Mouse (Mus musculus) cerebellum, adult 18-20 months (tissue): ENCODE measurements at regions not wholly inside any gene's neighbourhood (a gene's known extent, or its start where the extent isn't known, plus 50 kb on each side); places are given as distances from the start of the nearest gene placed in this dataset.
"Not testable (repeated sequence)": the region's sequence is repeated elsewhere in the genome, so short reads cannot be mapped to it uniquely, and the experiment has no call there.

Experiments
- DNase-seq, 2 experiments: peaks; one replicate each; pipeline ENCODE4 v3.0.0; 2021

- DNase-seq: no peak
These were observed 174.2 kb upstream of the Cdkn3 start for GRCm38 (mm10) chr14:46586093-46586492.

DNA sequence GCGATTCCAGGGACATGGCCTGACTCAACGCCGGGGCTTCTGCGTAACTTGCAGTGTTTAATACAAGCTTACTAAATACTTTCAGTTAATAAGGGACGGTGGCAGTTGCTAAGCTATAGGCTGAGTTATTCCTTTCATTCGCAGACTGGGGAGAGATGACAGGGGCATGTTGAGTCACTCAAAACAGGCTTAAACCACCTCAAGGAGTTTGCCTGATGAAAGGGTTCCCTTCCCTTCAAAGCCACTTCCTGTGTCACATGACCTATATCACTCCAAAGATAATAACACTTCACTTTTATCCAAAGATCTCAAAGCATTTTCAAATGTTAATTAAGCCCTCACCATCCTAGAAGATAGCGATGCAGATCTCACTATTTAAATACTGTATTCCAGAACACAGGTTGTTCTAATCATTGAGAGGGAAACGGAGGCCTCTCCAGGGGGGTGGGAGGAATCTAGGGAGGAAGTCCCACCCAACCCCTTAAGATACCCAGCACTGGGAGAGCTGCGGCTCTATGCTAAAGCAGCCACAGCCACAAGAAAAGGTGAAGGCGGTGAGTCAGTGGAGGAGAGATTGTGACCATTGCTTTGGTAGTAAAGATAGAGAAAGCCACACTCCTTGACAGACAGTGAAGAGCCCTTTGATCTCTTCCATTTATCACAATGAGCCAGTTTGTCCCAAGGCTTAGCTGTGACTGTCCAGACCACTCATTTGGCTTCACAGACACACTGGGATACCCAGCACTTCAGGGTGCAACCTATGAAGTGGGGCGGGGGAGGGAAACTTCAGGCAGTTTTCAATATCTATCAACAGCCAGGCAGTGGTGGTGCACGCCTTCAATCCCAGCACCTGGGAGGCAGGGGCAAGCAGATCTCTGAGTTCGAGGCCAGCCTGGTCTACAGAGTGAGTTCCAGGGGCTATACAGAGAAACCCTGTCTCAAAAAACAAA lies 182.0 kb upstream of the Cdkn3 start:
- no peak for DNase-seq

- DNase-seq: no peak
These were observed 184.5 kb upstream of the Cdkn3 start for GRCm38 (mm10) chr14:46575889-46576288.

DNA sequence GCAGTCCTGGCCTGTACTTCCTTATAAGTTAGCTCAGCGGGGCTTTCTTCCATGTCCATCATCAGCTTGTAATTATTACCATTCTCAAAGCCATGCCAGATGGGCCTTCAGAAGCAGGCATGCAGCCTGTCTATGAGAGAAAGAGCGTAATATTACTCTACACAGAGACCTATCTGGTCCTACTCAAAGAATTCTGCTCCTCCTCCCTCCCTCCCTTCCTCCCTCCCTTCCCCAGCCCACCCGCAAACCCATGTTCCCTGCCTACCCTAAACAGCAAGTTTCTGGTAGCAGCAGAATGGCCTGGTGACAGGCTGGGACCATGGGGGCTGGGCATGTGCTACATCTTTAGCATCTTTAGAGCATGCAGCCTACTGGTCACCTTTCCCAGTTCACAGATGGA lies 184.9 kb upstream of the Cdkn3 start:
- DNase-seq: no peak

GRCm38 (mm10) chr14:46573401-46573800 lies 182.9 kb upstream of the Bmp4 start:
- no peak for DNase-seq

DNA sequence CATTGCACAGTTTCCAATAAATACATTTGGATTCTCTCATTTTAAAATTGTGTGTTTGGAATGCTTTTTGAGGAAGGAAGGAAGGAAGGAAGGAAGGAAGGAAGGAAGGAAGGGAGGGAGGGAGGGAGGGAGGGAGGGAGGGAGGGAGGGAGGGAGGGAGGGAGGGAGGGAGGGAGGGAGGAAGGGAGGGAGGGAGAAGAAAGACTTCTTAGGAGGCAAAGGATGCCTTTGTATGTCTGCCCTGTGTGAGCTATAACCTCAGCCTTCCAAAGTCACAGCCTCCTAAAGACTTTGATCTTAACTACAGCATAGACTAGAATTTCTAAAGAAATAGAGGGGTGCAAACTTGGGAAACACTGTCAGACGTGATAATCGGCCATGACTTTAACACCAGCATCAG lies 182.5 kb upstream of the Bmp4 start:
- DNase-seq: not testable (repeated sequence)

GRCm38 (mm10) chr14:46571841-46572240 lies 181.4 kb upstream of the Bmp4 start:
- no peak for DNase-seq

DNA sequence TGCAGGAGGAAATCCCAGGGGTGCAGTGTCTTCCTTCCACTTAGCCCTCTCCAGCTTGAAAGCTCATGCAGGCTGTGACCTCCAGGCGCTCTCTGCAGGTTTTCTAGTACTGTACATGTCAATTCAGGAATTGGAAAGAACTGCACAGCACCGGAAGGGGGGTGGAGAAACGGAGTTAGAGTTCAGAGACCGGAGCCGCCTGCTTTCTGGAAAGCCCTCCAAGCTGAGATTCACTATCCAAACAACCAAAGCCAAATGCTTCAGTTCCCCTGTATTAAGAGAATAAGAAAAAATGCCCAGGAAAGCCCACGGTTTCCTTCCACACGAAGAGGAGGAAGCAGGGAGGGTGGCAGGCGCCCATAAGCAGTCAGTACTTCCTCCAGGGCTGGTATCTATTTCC lies 178.8 kb upstream of the Bmp4 start:
- no peak for DNase-seq

- no peak for DNase-seq
These were observed 176.9 kb upstream of the Bmp4 start for GRCm38 (mm10) chr14:46567411-46567780.

GRCm38 (mm10) chr14:46566681-46567410 lies 176.4 kb upstream of the Bmp4 start:
- DNase-seq: no peak

- DNase-seq: peak; percentile 9 to 22
These were observed 174.5 kb upstream of the Bmp4 start for GRCm38 (mm10) chr14:46564998-46565397.

GRCm38 (mm10) chr14:46562016-46562415 lies 171.5 kb upstream of the Bmp4 start:
- DNase-seq: no peak

DNA sequence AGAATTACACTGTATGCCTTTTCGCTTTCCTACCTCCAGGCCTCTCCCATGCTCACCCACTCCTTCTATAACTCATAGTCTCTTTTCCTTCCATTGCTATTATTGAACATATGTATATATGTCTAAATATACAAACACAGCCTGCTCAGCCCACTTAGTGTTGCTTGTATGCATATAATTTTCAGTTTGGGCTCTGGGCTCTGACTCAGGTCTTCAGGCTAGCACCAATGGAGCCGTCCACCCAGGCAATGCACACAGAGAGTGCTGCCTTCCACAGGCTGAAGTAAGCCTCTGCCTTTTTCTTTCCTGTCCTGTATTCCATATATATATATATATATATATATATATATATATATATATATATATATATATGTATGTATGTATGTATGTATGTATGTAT lies 162.8 kb upstream of the Bmp4 start:
- no peak for DNase-seq

DNA sequence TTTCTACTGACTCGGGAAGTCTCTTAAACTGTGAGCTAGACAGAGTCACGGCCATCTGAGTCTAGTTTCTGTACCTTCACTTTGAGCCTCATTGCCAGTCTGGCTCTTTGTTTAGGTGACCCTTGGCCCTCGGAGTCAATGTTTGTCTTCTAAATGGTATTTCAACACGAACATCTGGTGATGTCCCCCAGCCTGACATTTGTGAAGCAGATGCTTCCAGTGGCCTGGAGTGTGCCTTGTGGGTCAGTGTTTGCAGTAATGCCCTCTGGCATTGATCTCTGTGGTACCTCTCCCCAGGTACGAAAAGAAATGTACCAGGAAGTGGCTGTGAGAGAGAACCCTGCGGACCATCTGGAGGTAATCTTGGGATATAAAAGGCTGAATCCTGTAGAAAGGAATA lies 155.7 kb upstream of the Bmp4 start:
- DNase-seq: no peak

DNA sequence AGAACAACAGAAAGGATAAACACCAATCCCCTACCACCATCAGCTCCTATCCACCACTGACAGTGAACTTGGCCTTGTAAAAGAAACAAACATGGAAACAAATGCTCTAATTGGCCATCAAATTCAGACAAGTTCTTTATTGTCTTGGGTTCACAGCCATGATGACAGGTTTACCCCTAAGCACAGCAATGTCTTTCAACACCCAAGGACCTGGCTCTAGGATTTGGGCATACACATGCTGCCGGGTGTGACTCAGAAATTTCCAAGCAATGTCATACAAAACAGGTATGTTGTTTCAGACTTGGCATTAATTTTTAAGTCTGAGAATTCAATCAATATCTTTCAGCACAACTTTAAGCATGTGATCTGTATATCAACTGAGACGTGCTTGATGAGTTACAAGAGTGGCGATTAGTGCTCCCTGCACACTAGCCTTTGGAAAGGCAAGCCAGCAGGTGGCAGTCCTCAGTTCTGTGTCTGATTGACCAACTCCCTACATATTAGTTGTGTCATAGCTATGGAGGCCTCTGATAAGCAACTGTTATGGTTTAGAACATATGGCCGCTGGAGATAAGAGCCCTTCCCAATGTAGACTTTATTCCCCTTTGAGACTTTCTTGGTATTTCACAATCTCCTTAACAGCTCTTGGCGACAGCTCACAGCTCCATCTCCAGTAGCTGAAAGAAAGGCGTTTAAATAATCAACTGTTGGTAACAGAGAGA lies 149.2 kb upstream of the Bmp4 start:
- no peak for DNase-seq

DNA sequence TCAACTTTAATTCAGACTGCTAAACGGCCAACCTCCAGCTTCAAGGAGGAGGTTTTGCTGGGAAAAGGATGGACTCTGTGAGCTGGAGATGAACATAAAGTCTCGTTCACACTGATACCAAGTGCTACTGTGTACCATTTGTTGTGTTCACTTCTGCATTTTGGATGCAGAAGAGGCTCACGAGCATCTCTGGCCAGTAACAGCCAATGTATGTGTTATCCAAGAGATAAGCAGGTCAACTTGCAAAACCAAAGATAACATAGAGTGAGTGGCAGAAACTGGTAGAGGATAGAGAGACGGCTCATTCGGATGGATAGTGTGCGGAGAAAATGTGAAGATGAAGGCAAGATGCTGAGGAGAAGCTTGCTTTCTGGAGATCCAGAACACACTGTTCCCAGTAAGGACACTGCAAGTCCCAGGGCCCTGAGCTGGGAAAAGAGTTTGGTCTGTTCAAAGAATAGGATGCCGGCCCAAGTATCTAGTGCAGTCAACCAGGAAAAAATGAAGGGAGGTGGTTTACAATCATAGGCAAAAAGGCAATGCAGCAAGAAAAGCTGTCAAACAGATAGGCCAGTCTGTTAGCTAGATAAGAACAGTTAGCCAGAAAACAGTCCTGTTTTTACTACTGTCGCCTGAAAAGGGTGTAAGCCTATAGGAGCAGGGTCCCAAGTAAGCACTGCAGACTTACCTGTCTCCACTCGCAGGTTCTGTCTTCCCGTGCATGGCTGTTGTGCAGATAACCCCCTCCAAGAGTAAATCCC lies 145.7 kb upstream of the Bmp4 start:
- DNase-seq: no peak

DNA sequence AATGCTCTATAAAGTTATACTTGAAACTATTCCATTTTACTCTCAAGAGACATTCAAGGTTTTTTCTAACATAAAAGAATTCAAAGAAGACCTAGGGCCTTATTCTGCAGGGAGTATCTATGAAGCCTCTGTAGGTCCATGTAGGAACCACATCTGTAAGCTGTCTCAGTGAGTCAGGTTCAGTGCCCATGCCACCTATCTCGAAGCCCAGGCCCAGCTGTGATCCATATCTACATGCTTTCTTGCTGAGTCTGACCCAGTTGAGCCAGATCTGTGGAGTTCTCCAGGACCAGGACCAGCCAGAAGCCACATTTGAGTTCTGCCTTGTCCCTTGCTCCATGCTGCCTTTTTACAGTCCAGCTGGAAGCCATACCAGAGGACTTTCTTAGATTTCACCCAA lies 142.2 kb upstream of the Bmp4 start:
- no peak for DNase-seq

- no peak for DNase-seq
These were observed 140.0 kb upstream of the Bmp4 start for GRCm38 (mm10) chr14:46530452-46530851.

GRCm38 (mm10) chr14:46529086-46529715 lies 138.7 kb upstream of the Bmp4 start:
- DNase-seq: no peak

- no peak for DNase-seq
These were observed 126.8 kb upstream of the Bmp4 start for GRCm38 (mm10) chr14:46517258-46517657.

- DNase-seq: no peak
These were observed 125.8 kb upstream of the Bmp4 start for GRCm38 (mm10) chr14:46516285-46516684.

DNA sequence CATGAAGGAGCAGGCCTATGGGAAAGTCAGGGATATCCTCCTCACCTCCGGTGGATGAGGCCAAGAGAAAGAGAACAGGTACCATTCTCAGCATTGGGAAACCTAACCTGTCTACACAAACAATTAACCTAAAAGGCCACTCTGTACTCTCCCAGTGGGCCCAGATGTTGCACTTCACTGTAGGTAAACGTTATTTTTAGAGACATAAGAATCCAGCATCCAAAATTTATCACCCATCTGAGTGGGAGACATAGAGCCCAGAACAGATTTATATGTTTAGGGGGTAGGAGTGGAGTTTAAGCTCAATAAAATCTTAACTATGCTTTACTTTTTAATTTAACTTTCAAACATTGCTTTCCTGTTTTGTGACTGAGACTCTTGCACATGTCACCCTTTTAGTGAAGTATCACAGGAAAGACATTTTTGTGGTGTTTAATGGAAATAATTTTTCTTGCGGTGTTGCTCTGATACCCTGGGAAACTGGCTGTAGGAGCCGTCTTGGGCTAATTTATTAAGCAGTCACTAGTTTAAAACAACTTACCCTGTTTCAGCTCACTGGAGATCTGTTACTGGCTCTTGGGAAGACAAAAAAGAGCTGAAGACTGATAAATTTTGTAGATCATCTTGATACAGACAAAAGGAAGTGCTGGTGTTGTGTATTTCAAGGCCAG lies 123.9 kb upstream of the Bmp4 start:
- DNase-seq: no peak
